Mouse (Mus musculus): ENCODE measurements around the gene Myl12a.

Gene Myl12a

DNA sequence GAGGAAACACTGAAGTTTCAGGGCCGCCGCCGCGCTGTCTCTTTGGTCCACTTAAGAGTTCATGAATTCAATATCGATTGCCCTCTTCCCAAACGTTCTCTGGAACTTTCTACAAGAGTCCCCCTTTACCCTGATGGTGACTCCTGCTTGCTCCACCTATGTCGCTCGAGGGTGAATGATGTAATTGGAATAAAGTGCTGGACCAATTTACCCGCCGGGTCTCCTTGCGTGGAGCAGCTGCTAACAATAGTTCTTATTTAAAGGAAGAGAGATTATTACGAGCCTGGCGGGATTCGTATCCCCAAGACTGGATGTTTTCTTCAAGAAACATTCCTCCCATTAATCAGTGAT, at the start of gene Myl12a:
Gene Myl12a (minus strand): TSS at position 135 of the 351 bp plus-strand sequence.
- no peak for DNase-seq

DNA sequence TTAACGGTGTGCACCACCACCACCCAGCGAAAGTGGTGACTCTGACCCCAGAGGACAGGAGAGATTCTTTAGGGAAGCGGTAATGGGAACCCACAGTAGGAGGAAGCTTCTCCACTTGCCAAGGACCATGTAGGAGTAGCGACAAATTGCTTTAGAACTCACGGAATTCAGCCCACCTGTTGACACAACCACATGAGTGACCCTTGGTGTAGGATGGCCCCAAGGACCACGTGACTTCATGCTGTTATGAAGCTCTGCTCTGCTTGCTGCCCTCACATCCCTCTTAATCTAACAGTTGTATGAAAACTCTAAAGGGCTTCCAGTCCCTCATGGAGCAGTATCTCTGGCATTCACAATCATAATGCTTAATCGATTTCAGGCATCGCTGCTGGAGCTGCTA, 46.6 kb upstream of the Myl12a start:
- no peak for DNase-seq

- DNase-seq: no peak
Observed at GRCm38 (mm10) chr17:71046856-71047255, 44.2 kb upstream of the Myl12a start.

DNA sequence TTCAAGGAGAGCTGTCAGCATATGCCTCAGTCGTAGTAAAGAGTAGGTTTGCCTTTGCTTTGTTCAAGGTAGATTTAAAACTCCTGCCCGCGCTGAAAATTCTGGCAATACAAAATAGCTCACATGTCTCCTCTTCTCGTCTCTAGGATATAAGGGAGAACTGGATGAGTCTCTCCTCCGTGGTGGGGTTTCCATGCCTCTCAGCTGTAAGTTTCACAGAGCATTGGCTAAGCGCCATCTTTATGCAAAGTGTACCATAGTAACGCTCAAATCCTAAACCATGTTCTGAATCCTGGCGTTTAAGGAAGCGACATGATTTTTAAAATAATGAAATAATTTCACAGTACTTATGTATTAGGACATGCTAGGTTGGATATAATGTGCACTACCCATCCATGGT, 42.9 kb upstream of the Myl12a start:
- DNase-seq: no peak

- DNase-seq: no peak
Observed at GRCm38 (mm10) chr17:71042645-71043044, 40.0 kb upstream of the Myl12a start.

- no peak for DNase-seq
Observed at GRCm38 (mm10) chr17:71040582-71040880, 37.9 kb upstream of the Myl12a start.

DNA sequence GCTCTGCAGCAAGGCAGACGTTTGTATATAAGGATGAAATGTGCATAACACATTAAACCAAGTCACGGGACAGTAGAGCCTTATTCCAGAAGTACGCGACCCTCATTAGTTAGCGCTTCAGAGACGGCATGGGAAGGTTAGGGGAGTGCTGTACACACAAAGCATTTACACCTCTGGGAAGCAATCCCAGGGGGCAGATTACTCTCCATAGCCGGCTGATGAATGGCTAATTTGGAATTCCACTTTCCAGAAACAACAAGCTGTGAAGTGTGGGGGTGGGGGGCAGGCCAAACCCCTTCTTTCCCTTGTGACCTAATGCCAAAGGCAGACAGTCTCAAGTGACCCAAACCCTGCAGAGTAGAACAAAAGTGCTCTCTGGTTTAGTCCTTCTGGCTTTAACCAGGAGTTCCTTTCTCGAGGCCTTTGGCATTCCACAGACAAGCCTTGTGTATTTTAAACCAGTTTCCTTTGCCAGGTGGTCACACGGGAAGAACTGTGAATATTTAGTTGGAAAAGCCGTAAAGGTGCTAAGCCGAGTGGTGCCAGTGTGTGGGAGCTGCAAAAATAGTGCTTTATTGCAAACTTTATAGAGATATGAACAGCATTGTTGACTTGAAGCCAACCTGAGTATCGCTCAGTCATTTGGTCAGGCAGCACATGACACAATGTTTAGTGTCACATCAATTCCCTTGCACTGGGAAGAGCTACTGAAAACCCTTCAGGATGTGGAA, 37.3 kb upstream of the Myl12a start:
- no peak for DNase-seq

GRCm38 (mm10) chr17:71038812-71039211, 36.1 kb upstream of the Myl12a start:
- no peak for DNase-seq

DNA sequence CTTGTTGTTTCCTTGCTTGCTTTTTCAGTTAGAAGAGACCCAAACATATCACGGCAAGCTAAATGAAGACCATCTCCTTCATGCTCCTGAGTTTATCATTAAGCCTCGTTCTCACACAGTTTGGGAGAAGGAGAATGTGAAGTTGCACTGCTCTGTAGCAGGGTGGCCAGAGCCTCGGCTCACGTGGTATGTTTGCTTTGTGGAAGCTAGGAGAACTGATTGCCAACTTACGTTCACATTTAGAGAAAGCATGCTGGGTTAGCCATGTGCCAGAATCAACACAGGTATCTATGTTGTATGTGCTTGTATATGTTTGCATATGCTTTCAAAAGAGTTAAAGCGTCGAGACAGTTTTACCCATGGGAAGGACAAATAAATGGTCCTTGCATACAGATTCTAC, 34.5 kb upstream of the Myl12a start:
- DNase-seq: no peak

GRCm38 (mm10) chr17:71034472-71034871, 31.8 kb upstream of the Myl12a start:
- no peak for DNase-seq

DNA sequence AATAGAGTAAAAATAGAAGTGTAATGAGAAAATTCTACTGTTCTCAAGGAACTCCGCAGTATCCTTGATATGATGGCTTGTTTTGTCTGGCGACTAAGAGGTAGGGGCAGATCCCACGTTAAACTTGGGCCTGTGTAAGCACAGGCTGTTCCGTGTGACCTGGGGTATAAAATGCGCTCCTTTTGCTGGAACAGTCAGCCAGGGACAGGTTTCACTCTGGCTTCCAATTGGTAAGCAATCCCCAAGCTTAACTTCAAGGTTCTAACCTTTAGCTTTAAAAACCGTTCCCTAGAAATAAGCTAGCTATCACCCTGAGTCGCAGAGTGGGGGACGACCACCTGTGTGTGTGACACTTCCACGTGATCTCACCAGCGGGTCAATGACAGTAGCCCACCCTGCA, 30.0 kb upstream of the Myl12a start:
- no peak for DNase-seq

DNA sequence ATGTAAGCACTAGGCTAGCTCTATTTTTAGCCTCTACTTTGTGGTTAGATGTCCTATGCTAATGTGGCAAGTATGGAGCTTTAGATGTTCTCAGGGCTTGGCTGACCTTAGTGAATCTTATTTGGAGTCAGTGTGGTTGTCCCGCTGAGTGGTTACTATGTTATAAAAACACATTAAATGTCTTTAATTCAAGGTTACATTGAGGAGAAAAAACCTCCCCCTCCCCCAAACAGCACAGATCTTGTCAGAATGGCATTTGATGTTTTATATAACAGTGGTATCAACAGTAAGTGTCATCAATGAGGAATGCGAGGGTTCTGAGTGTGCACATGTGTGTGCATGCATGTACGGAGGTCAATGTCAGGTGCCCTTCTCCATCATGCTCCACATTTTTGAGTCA, 24.5 kb upstream of the Myl12a start:
- no peak for DNase-seq

- no peak for DNase-seq
Observed at GRCm38 (mm10) chr17:71025922-71026321, 23.2 kb upstream of the Myl12a start.

DNA sequence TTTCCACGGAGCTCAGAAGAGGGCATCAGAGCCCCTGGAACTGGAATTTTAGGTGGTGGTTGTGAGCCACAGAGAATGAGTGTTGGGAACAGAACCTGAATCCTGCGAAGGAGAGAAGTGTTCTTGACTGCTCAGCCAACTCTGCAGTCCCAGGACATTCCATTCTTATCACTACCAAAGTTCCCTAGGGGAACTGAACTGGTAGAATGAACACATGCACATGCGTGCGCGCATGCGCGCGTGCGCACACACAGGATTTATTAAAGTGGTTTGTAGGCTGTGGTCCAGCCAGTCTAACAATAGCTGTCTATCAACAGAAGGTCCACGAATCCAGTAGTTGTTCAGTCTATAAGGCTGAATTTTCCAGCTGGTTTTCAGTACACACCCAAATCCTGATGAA, 21.4 kb upstream of the Myl12a start:
- no peak for DNase-seq

GRCm38 (mm10) chr17:71022841-71023240, 20.2 kb upstream of the Myl12a start:
- no peak for DNase-seq

- no peak for DNase-seq
Observed at GRCm38 (mm10) chr17:71019860-71020259, 17.2 kb upstream of the Myl12a start.

DNA sequence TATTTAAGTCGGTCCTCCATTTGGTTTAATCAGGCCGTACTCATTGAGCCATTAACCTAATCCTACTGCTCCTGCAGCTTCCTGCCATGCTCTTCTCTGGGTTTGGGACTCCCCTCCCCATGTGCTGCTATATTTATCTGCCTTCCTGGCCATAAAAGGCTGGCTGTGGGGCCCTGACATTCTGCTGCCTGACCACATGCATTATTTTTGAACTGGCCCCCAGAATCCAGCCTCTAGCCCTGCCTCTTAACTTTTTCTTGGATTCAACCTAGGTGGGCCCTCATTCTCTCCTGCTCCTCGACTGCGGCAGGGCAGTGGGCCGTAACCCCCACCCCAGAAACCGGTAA, 16.6 kb upstream of the Myl12a start:
- DNase-seq: no peak

DNA sequence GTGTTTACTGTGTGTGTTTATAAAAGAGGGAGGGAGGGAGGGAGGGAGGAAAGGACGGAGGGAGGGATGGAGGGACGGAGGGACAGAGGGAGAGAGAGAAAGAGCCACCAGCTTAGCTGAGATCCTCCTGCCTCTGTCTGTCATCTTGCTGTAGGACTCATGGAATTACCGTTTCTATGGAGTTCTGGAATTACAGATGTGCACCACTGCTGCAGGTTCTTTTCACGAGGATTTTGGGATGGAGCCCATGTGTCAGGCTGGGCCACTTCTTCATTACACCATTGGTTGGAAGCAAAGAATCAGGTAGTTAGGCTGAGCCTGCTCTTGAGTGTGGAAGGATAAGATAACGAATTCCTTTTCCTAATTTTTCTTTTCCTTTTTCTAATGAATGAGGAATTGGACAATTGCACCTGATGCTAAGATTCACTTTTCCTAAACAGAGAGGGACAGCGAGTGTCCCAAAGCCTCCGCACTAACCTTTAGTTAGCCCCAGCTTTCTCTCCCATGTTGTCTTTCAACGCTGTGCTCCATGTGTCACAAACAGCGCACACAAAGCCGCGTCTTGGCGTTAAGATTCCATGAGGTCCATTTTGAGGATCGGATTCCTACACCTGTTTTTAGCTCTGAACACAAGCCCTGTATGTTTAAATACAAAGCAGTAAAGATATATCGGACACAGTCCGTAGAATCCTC, 16.1 kb upstream of the Myl12a start:
- DNase-seq: no peak

DNA sequence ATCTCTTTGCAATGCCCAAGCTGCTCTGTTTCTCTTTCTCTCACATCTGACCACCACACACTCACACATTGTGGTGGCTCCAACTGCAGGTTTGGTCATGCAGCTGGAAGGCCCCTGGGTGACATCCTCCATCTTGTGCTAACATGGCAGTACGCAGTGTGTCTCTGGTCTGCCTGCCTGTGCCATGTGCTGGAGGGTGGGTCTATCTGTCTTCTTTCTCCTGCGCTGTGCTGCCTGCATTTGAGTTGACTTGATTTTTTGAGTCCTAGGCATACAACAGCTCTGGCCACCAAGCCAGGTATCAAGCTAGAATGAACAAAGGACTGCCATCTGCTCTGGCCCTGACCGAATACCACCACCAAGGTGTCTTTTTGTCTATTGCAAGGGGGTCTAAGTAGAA, 15.5 kb upstream of the Myl12a start:
- no peak for DNase-seq

DNA sequence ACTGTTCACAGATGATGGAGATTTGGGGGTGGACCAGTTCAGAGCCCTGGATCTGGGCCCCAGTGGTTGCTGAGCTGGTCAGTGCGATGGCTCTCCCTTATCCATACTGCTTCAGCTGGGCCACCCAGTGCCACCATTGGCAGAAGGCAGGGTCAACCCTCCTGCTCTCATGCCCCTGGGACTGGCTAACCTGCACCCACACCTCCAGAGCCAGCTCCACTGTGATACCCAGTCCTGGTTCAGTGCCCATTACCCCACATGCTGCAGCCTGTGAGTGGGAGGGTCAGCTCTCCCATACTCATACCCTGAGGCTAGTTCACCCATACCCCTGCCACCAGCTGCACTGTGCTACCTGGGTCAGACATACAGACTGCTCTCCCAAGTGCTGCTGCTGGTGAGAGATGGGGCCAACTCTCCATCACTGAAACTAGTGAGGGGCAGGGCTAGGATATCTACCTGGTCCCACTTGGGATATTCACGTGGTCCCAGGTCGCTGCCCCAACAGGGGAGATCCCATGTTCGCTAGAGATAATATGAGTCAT, 14.8 kb upstream of the Myl12a start:
- no peak for DNase-seq

DNA sequence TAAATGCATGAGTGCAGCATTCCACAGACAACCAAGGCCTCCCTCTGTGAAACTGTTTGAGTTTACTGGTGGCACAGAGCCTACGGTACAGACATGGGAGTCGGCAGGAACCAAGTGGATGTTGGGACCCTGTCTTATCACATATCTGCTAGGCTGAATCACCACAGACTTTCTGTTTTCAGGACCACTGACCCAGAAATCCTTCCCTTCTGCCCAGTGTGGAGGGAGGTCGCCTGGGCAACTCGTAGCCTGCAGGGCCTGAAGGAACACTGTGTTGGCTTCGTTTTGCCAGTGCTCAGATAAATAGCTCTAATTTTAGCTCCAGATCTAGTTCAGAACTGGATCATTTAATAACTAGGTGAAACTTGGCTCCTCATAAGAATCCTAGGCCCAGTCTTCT, 12.2 kb upstream of the Myl12a start:
- DNase-seq: no peak

DNA sequence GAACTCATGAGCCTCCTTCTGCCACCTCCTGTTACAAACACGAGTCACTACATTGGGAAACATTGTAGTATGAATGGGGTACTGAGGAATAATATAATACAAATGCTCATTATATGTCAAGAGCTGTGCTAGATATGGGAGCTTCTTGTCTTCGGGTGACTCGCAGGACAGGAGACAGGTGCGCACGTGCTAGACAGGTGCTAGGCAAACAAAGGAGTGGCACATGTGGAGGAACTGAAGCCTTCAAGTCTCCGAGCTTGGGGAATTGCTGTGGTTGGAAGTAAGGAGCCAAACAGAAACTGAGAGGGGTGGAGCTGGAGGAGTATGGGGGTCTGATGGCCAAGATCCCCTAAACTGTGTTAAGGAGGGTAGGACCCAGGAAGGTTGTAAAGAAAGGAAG, 10.4 kb upstream of the Myl12a start:
- no peak for DNase-seq

DNA sequence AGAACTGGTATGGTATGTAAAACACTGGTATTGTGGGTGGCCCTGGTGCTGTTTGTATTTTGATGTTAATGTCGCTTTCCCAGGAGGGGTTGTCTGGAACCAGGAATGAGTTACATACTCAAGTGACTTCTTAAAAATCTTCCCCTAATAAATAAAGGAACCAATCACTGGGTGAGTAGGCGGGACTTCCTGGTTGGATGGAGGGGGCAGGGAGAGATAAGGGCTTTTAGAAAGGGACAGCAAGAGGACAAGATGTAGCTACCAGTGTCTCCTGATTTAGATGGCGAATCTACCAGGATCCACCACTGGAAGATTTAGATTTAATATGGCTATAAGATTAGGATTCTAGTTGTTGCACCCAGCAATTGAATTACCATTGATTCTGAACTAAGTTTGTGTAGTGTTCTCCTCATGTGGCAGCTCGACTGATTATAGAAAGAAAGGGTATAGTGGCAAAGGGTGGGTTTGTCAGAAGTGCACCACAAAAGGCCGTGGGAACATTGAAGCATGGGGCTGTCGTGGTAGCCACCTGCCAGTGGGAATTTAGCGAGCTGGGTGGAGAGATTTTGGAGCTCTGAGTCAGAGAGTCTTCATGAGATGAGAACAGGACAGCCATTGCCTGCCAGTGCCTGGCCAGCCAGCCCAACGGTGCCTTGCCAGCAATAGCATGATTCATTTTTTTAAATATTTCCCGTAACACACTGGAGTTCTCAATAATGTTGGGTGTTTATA, 9.4 kb upstream of the Myl12a start:
- DNase-seq: no peak

DNA sequence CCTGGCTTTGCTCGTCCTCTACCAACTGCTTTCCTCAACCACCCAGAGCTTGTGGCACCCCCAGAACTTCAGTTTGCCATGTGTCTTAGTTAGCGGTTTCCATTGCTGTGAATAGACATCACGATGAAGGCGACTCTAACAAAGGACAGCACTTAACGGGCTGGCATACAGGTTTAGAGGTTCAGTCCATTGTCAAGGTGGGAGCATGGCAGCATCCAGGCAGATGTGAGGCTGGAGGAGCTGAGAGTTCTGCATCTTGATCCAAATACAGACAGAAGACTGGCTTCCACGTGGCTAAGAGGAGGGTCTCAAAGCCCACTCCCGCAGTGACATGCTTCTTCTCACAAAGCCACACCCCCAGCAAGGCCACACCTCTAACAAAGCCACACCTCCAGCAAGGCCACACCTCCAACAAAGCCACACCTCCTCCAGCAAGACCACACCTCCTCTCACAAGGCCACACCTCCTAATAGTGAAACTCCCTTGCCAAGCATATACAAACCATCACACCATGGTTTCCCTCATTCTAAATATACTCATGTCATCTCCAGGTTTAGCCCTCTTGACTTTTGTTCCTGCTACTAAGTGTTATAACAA, 8.1 kb upstream of the Myl12a start:
- DNase-seq: no peak
